Comparison of ENCODE assay signal across 9 mouse cellular contexts in the genomic region with DNA sequence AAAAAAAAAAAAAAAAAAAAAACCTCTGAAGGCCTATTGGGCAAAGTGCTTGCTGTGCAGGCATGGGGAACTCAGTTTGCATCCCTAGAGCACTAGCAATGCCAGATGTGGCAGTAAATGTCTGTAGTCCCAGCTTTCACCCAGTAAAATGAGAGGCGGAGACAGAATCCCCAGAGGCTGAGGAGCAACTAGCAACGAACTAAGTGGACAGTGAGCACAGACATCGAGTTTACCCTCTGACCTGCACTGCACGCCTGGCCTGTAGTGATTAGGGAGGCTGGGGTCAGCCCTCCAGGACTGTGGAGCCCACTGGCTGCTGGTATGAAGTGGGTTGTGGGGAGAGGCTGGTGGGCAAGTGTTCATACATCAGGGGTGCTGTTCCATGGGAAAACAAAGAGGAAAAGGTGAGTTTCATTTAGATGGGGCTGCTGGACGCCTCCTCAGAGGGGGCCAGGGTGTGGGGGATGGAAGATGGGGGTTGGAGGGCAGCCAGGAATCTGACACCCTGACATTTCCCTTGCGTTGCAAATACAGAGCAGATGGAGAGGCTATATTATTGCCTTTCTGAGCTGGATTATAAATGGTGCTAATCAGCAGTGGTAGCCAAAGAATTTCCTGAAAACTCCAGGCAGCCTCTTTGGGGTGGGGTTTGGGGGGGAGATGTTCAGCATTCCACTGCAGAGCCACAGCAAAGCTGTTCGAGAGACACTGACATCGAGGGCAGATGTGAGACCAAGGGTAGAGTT.
DNase-seq lines count a peak whose midpoint lies in the region; ATAC-seq and TF ChIP-seq lines count a peak whose summit lies in the region.
"Had no signal": no experiment of that assay in that cellular context is flagged by ENCODE, and none has a peak within 500 bp of the region (broad histone marks: within the 10 kb centered on the region; RNA-seq: fewer than 3 reads in every experiment).

No protein-coding gene starts in this region.

- ATAC-seq in intestine, embryonic 14.5 days (replicated peaks; ENCODE audit: low FRiP score, low TSS enrichment, low read depth): peak; percentile 80
- no peak for ATAC-seq in intestine, postnatal 0 days
- no peak for ATAC-seq in neural tube, embryonic 12.5 days (ENCODE audit: low FRiP score, low read depth)

- no peak for TF ChIP-seq CTCF in intestine, postnatal 0 days (IDR thresholded peaks at IDR 0.05; ENCODE audit: low read depth)
- TF ChIP-seq CTCF in kidney, adult 2 months (conservative IDR thresholded peaks at IDR 0.05; ENCODE audit: insufficient read depth, insufficient read length, low read depth, low read length): no peak

- H3K9ac ChIP-seq in intestine, embryonic 14.5 days (ENCODE audit: low read length): no peak overlapping the region
- H3K9ac ChIP-seq in intestine, postnatal 0 days (ENCODE audit: low read depth, low read length): no peak overlapping the region
- H3K9ac ChIP-seq in neural tube, embryonic 12.5 days: no peak overlapping the region

- WGBS in intestine, embryonic 14.5 days: 17% methylated on average over 8 of the region's 8 CpGs
- 31% methylated on average over 8 of the region's 8 CpGs for WGBS in intestine, postnatal 0 days
- WGBS in embryonic facial prominence, embryonic 10.5 days: 22% methylated on average over 8 of the region's 8 CpGs
- 30% methylated on average over 8 of the region's 8 CpGs for WGBS in kidney, adult 2 months
- WGBS in neural tube, embryonic 12.5 days: 47% methylated on average over 8 of the region's 8 CpGs

- H3K4me1 ChIP-seq in intestine, embryonic 14.5 days (replicated peaks; ENCODE audit: control insufficient read depth, insufficient read depth, low read length): peaks cover 28% of the 10 kb centered on the region
- peaks cover 4% of the 10 kb centered on the region; the same call in 1 of the 2 replicates for H3K4me1 ChIP-seq in intestine, postnatal 0 days (replicated peaks; ENCODE audit: control insufficient read depth, insufficient read depth, low read length)
- H3K4me1 ChIP-seq in embryonic facial prominence, embryonic 10.5 days: peaks cover 54% of the 10 kb centered on the region
- H3K4me1 ChIP-seq in kidney, adult 2 months (ENCODE audit: control insufficient read depth, insufficient read depth, low read length): no peaks in the 10 kb centered on the region
- H3K4me1 ChIP-seq in neural tube, embryonic 12.5 days: peaks cover 11% of the 10 kb centered on the region

- DNase-seq in intestine, embryonic 14.5 days (ENCODE audit: low spot score): peak; percentile 79
- DNase-seq in embryonic facial prominence, embryonic 10.5 days (ENCODE audit: low spot score): peak; percentile 82
- peak; percentile 60 for DNase-seq in kidney, adult 2 months
- no peak for DNase-seq in left cerebral cortex, adult 9 months (ENCODE audit: low spot score in 2 of 2)
- no peak for DNase-seq in thymus, postnatal 25 days
- no peak for DNase-seq in ovary, postnatal 14 days (ENCODE audit: low spot score)

- peak overlapping the region; percentile 82 for H3K27ac ChIP-seq in intestine, embryonic 14.5 days (ENCODE audit: low read depth)
- no peak overlapping the region; the same call in 1 of the 2 replicates for H3K27ac ChIP-seq in intestine, postnatal 0 days (ENCODE audit: low read depth, low read length)
- peak overlapping the region; percentile 89 for H3K27ac ChIP-seq in embryonic facial prominence, embryonic 10.5 days (replicated peaks)
- peak overlapping the region; percentile 59; the same call in 1 of the 2 replicates for H3K27ac ChIP-seq in kidney, adult 2 months (ENCODE audit: insufficient read depth, low read depth, low read length)
- H3K27ac ChIP-seq in neural tube, embryonic 12.5 days: no peak overlapping the region; the same call in 1 of the 2 replicates

- no peaks in the 10 kb centered on the region for H3K36me3 ChIP-seq in intestine, embryonic 14.5 days (ENCODE audit: control insufficient read depth, insufficient read depth, low read length)
- no peaks in the 10 kb centered on the region for H3K36me3 ChIP-seq in intestine, postnatal 0 days (ENCODE audit: control insufficient read depth, insufficient read depth)
- no peaks in the 10 kb centered on the region for H3K36me3 ChIP-seq in embryonic facial prominence, embryonic 10.5 days (replicated peaks)
- H3K36me3 ChIP-seq in kidney, adult 2 months (ENCODE audit: control insufficient read depth, insufficient read depth, low read length): no peaks in the 10 kb centered on the region
- no peaks in the 10 kb centered on the region for H3K36me3 ChIP-seq in neural tube, embryonic 12.5 days

- no peak overlapping the region for H3K4me3 ChIP-seq in intestine, embryonic 14.5 days (ENCODE audit: low read depth, low read length)
- H3K4me3 ChIP-seq in intestine, postnatal 0 days (ENCODE audit: low read depth, low read length): no peak overlapping the region
- H3K4me3 ChIP-seq in embryonic facial prominence, embryonic 10.5 days: no peak overlapping the region
- no peak overlapping the region for H3K4me3 ChIP-seq in kidney, adult 2 months (ENCODE audit: insufficient read depth, low read depth, low read length)
- H3K4me3 ChIP-seq in neural tube, embryonic 12.5 days: no peak overlapping the region
- H3K4me3 ChIP-seq: myocyte had no signal

- peak overlapping the region; percentile 6; the same call in 1 of the 2 replicates for H3K4me2 ChIP-seq in intestine, embryonic 14.5 days (ENCODE audit: low read length)
- H3K4me2 ChIP-seq in intestine, postnatal 0 days (replicated peaks; ENCODE audit: low read depth): no peak overlapping the region
- H3K4me2 ChIP-seq in neural tube, embryonic 12.5 days (replicated peaks): peak overlapping the region; percentile 22; the same call in 1 of the 2 replicates

- no peaks in the 10 kb centered on the region for H3K27me3 ChIP-seq in intestine, embryonic 14.5 days (replicated peaks; ENCODE audit: control insufficient read depth, insufficient read depth, low read length)
- no peaks in the 10 kb centered on the region for H3K27me3 ChIP-seq in intestine, postnatal 0 days (replicated peaks; ENCODE audit: control insufficient read depth, insufficient read depth, low read length)
- H3K27me3 ChIP-seq in embryonic facial prominence, embryonic 10.5 days (replicated peaks; ENCODE audit: low read depth, poor library complexity, severe bottlenecking): no peaks in the 10 kb centered on the region
- no peaks in the 10 kb centered on the region for H3K27me3 ChIP-seq in kidney, adult 2 months (replicated peaks; ENCODE audit: control insufficient read depth, insufficient read depth, low read length)
- H3K27me3 ChIP-seq in neural tube, embryonic 12.5 days (replicated peaks): no peaks in the 10 kb centered on the region

- TF ChIP-seq POLR2A in kidney, adult 2 months (IDR thresholded peaks at IDR 0.05; ENCODE audit: low read depth, low read length): no peak

- no peaks in the 10 kb centered on the region for H3K9me3 ChIP-seq in intestine, embryonic 14.5 days (ENCODE audit: control insufficient read depth, low read length)
- 0 out of 2 replicates have a peak, but pooled peaks cover 4% of the 10 kb centered on the region for H3K9me3 ChIP-seq in intestine, postnatal 0 days (ENCODE audit: control insufficient read depth)
- H3K9me3 ChIP-seq in embryonic facial prominence, embryonic 10.5 days: peaks cover 9% of the 10 kb centered on the region; the same call in 1 of the 2 replicates
- 0 out of 2 replicates have a peak, but pooled peaks cover 3% of the 10 kb centered on the region for H3K9me3 ChIP-seq in neural tube, embryonic 12.5 days

Comparison
In these comparisons a context has a peak if more than half of its experiments do, and no peak if none do; other contexts are left out.
1. H3K27ac ChIP-seq: peak in intestine, embryonic 14.5 days (single experiment), embryonic facial prominence, embryonic 10.5 days (single experiment) and kidney, adult 2 months (single experiment); none in intestine, postnatal 0 days (single experiment) and neural tube, embryonic 12.5 days (single experiment).
2. DNase-seq: peak in intestine, embryonic 14.5 days (single experiment), embryonic facial prominence, embryonic 10.5 days (single experiment) and kidney, adult 2 months (single experiment); none in left cerebral cortex, adult 9 months (0 of 2), thymus, postnatal 25 days (single experiment) and ovary, postnatal 14 days (single experiment).